Mouse (Mus musculus) intestine, embryonic 16.5 days (tissue): Measurements from ENCODE around the gene Atp8a2. TPM values are rescaled to one million over a fixed set of nuclear protein-coding genes. Genes with fewer than 3 reads are reported as not detected.

Experiments
- ATAC-seq: fragments of 200-750 bp; cut with Nextera tagmentation; 2 replicates; pipeline ENCODE4 v1.8.0; 2017; ENCODE audit warnings: moderate TSS enrichment, moderate library complexity
- H3K27ac ChIP-seq: fragments of 300-500 bp; sonication (generic); 2 replicates; pipeline ENCODE4 v1.5.1; 2014; ENCODE audit warnings: mild to moderate bottlenecking, low read length
- H3K27me3 ChIP-seq: fragments of 300-500 bp; sonication (generic); replicated peaks from 2 replicates; pipeline ENCODE4 v1.6.1; 2014; ENCODE audit warnings: low read length, control low read depth, mixed read lengths; ENCODE audit not compliant: control insufficient read depth, insufficient read depth
- H3K36me3 ChIP-seq: fragments of 300-500 bp; sonication (generic); 2 replicates; pipeline ENCODE4 v1.6.1; 2014; ENCODE audit warnings: low read length, control low read depth; ENCODE audit not compliant: control insufficient read depth, insufficient read depth
- H3K4me1 ChIP-seq: fragments of 300-500 bp; sonication (generic); 2 replicates; pipeline ENCODE4 v1.6.1; 2014; ENCODE audit warnings: low read length, control low read depth, mixed read lengths; ENCODE audit not compliant: control insufficient read depth, insufficient read depth
- H3K4me2 ChIP-seq: fragments of 300-500 bp; sonication (generic); 2 replicates; pipeline ENCODE4 v1.6.1; 2014; ENCODE audit warnings: low read depth, low read length, control low read depth
- H3K4me3 ChIP-seq: fragments of 300-500 bp; sonication (generic); 2 replicates; pipeline ENCODE4 v1.5.1; 2014; ENCODE audit warnings: mild to moderate bottlenecking, low read length
- H3K9ac ChIP-seq: fragments of 300-500 bp; sonication (generic); 2 replicates; pipeline ENCODE4 v1.6.1; 2014; ENCODE audit warnings: low read depth, low read length
- H3K9me3 ChIP-seq: fragments of 300-500 bp; sonication (generic); 2 replicates; pipeline ENCODE4 v1.6.1; 2016; ENCODE audit warnings: low read length, control low read depth; ENCODE audit not compliant: control insufficient read depth
- WGBS: fragments of 180-500 bp; shearing (Covaris S2); extraction: QIAGEN DNeasy Blood & Tissue Kit; methylation state at CpG from one replicate; pipeline ENCODE4 v1.1.7; 2014; 5-methylcytosine and 5-hydroxymethylcytosine counted together
- polyA plus RNA-seq: library from polyadenylated mRNA; unstranded; fragments of >200 nt; fragmentation: Nextera tagmentation; extraction: Ambion mirVana; gene quantifications from 2 replicates; pipeline ENCODE4 v1.2.1, GENCODE M21; 2015

Gene Atp8a2
- polyA plus RNA-seq, 1 experiment from 2014 or later = 6.7 TPM

GRCm38 (mm10) chr14:60194606-60195005, 2.4 kb downstream of the Atp8a2 start:
- ATAC-seq = no peak
- Histone ChIP-seq H3K9ac (no peak overlapping the region), H3K36me3 (0 out of 2 replicates have a peak, but pooled peaks cover 2% of the 10 kb centered on the region), H3K9me3 (no peaks in the 10 kb centered on the region), H3K27me3 (no peaks in the 10 kb centered on the region), H3K4me3 (no peak overlapping the region), H3K4me2 (no peak overlapping the region), H3K4me1 (no peaks in the 10 kb centered on the region), H3K27ac (no peak overlapping the region)
- 80% methylated on average over 1 of the region's 1 CpGs for WGBS

GRCm38 (mm10) chr14:60189771-60190170, 7.2 kb downstream of the Atp8a2 start:
- no peaks in the 10 kb centered on the region for H3K4me1 ChIP-seq
- no peak overlapping the region for H3K4me3 ChIP-seq
- H3K9ac ChIP-seq = no peak overlapping the region
- no peak overlapping the region for H3K4me2 ChIP-seq
- no peaks in the 10 kb centered on the region for H3K27me3 ChIP-seq
- H3K9me3 ChIP-seq = no peaks in the 10 kb centered on the region
- ATAC-seq = no peak
- no peak overlapping the region for H3K27ac ChIP-seq
- H3K36me3 ChIP-seq = 0 out of 2 replicates have a peak, but pooled peaks cover 2% of the 10 kb centered on the region
- WGBS = 88% methylated on average over 5 of the region's 5 CpGs

- no peak overlapping the region for H3K4me3 ChIP-seq
- H3K4me2 ChIP-seq = no peak overlapping the region
- WGBS = 84% methylated on average over 5 of the region's 5 CpGs
- 0 out of 2 replicates have a peak, but pooled peaks cover 2% of the 10 kb centered on the region for H3K36me3 ChIP-seq
- H3K27me3 ChIP-seq = no peaks in the 10 kb centered on the region
- H3K27ac ChIP-seq = no peak overlapping the region
- H3K9ac ChIP-seq = no peak overlapping the region
- no peaks in the 10 kb centered on the region for H3K4me1 ChIP-seq
- ATAC-seq = no peak; the same call in 1 of the 2 replicates
- H3K9me3 ChIP-seq = no peaks in the 10 kb centered on the region
Measured at GRCm38 (mm10) chr14:60188201-60188825, 8.7 kb downstream of the Atp8a2 start.

- H3K9ac ChIP-seq = no peak overlapping the region
- 95% methylated on average over 2 of the region's 2 CpGs for WGBS
- no peak for ATAC-seq
- H3K4me1 ChIP-seq = 0 out of 2 replicates have a peak, but pooled peaks cover 3% of the 10 kb centered on the region
- no peaks in the 10 kb centered on the region for H3K36me3 ChIP-seq
- no peak overlapping the region for H3K4me2 ChIP-seq
- H3K9me3 ChIP-seq = no peaks in the 10 kb centered on the region
- H3K27me3 ChIP-seq = no peaks in the 10 kb centered on the region; the same call in 1 of the 2 replicates
- H3K4me3 ChIP-seq = no peak overlapping the region
- no peak overlapping the region for H3K27ac ChIP-seq
Measured at GRCm38 (mm10) chr14:60181306-60181705, 15.7 kb downstream of the Atp8a2 start.

GRCm38 (mm10) chr14:60178571-60178955, 18.4 kb downstream of the Atp8a2 start:
- Histone ChIP-seq H3K4me1 (0 out of 2 replicates have a peak, but pooled peaks cover 11% of the 10 kb centered on the region), H3K27me3 (no peaks in the 10 kb centered on the region; the same call in 1 of the 2 replicates), H3K9ac (peak overlapping the region; percentile 83), H3K4me2 (peak overlapping the region; percentile 83), H3K4me3 (peak overlapping the region; percentile 76), H3K36me3 (no peaks in the 10 kb centered on the region), H3K27ac (peak overlapping the region; percentile 87), H3K9me3 (no peaks in the 10 kb centered on the region)
- WGBS = 25% methylated on average over 2 of the region's 2 CpGs
- ATAC-seq = peak; percentile 90

GRCm38 (mm10) chr14:60177614-60178570, 19.1 kb downstream of the Atp8a2 start:
- 15% methylated on average over 37 of the region's 37 CpGs for WGBS
- H3K27ac ChIP-seq = peak overlapping the region; percentile 87

GRCm38 (mm10) chr14:60176891-60177613, 19.9 kb downstream of the Atp8a2 start:
- WGBS = under 1% methylated on average over 84 of the region's 84 CpGs
- H3K4me1 ChIP-seq = peaks cover 18% of the 10 kb centered on the region; the same call in 1 of the 2 replicates
- peak overlapping the region; percentile 83 for H3K4me2 ChIP-seq
- no peaks in the 10 kb centered on the region; the same call in 1 of the 2 replicates for H3K27me3 ChIP-seq
- H3K36me3 ChIP-seq = no peaks in the 10 kb centered on the region
- peak; percentile 74 for ATAC-seq
- H3K27ac ChIP-seq = peak overlapping the region; percentile 87
- peak overlapping the region; percentile 76 for H3K4me3 ChIP-seq
- peak overlapping the region; percentile 83 for H3K9ac ChIP-seq
- H3K9me3 ChIP-seq = no peaks in the 10 kb centered on the region

More at GRCm38 (mm10) chr14:60177614-60178570, 19.1 kb downstream of the Atp8a2 start:
- H3K4me1 ChIP-seq = 0 out of 2 replicates have a peak, but pooled peaks cover 13% of the 10 kb centered on the region
- H3K36me3 ChIP-seq = no peaks in the 10 kb centered on the region
- H3K9me3 ChIP-seq = no peaks in the 10 kb centered on the region
- no peak; the same call in 1 of the 2 replicates for ATAC-seq
- H3K4me2 ChIP-seq = peak overlapping the region; percentile 83
- peak overlapping the region; percentile 83 for H3K9ac ChIP-seq
- H3K4me3 ChIP-seq = peak overlapping the region; percentile 76
- no peaks in the 10 kb centered on the region; the same call in 1 of the 2 replicates for H3K27me3 ChIP-seq

- WGBS = 28% methylated on average over 9 of the region's 9 CpGs
- H3K9ac ChIP-seq = peak overlapping the region; percentile 83
- H3K4me3 ChIP-seq = peak overlapping the region; percentile 76
- peak overlapping the region; percentile 87 for H3K27ac ChIP-seq
- H3K36me3 ChIP-seq = no peaks in the 10 kb centered on the region
- no peaks in the 10 kb centered on the region; the same call in 1 of the 2 replicates for H3K27me3 ChIP-seq
- no peaks in the 10 kb centered on the region for H3K9me3 ChIP-seq
- peak; percentile 18 for ATAC-seq
- peak overlapping the region; percentile 83 for H3K4me2 ChIP-seq
- peaks cover 18% of the 10 kb centered on the region; the same call in 1 of the 2 replicates for H3K4me1 ChIP-seq
Measured at GRCm38 (mm10) chr14:60176469-60176890, 20.5 kb downstream of the Atp8a2 start.
